In the genomic region with DNA sequence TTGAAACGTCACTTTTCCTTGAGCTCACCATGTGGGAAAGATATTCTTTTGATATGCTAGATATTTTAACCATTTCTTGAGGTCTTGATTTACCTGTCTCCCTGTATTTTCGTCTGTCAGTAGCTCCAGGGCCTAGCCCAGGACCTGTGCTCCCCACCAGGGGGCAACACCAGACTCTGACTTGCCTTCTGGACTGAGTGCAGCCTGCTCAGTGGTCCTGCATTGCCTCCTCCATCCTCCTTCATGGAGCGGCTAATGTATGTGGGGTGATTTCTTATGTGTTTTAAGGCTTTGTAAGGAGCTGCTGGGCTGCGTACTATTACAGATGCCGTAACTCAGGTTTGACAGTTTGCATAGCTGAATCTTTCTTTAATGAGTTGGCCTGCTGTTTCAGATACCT, we compare ENCODE assay signal across 12 mouse cellular contexts.
DNase-seq lines count a peak whose midpoint lies in the region; ATAC-seq and TF ChIP-seq lines count a peak whose summit lies in the region.
"Had no signal": no experiment of that assay in that cellular context is flagged by ENCODE, and none has a peak within 500 bp of the region (broad histone marks: within the 10 kb centered on the region; RNA-seq: fewer than 3 reads in every experiment).

No protein-coding gene starts in this region.

- H3K4me3 ChIP-seq in kidney, embryonic 15.5 days (replicated peaks): no peak overlapping the region
- no peak overlapping the region for H3K4me3 ChIP-seq in thymus, adult 2 months (ENCODE audit: control insufficient read depth, insufficient read depth, low read length)
- H3K4me3 ChIP-seq: hindbrain, embryonic 15.5 days; midbrain, embryonic 12.5 days had no signal

- H3K9ac ChIP-seq in kidney, embryonic 15.5 days: no peak overlapping the region
- H3K9ac ChIP-seq: hindbrain, embryonic 15.5 days; midbrain, embryonic 12.5 days had no signal

- peak; percentile 1 for DNase-seq in CD4-positive, CD25-positive, alpha-beta regulatory T cell, adult 2 months (ENCODE audit: low read depth, low spot score)
- no peak for DNase-seq in kidney, postnatal 25 days
- DNase-seq in thymus, adult 2 months: peak; percentile 2
- DNase-seq in thymus, postnatal 4 days: no peak
- DNase-seq in spleen, adult 18-20 months: no peak
- DNase-seq in adrenal gland, postnatal 25 days: no peak
- DNase-seq: cerebellum, adult 9-10 months; right cerebral cortex, postnatal 4 days had no signal

- no peak for ATAC-seq in CD4-positive, CD25-positive, alpha-beta regulatory T cell, adult 4 months
- peak; percentile 77; the same call in 1 of the 2 replicates for ATAC-seq in kidney, embryonic 15.5 days (replicated peaks; ENCODE audit: low FRiP score)

- H3K9me3 ChIP-seq in kidney, embryonic 15.5 days (replicated peaks): no peaks in the 10 kb centered on the region
- H3K9me3 ChIP-seq: hindbrain, embryonic 15.5 days; midbrain, embryonic 12.5 days had no signal

- TF ChIP-seq CTCF in thymus, adult 2 months (IDR thresholded peaks at IDR 0.05; ENCODE audit: borderline replicate concordance, control insufficient read depth, extremely low read depth, insufficient read depth, low read length, poor library complexity): no peak

- no peaks in the 10 kb centered on the region for H3K36me3 ChIP-seq in kidney, embryonic 15.5 days
- no peaks in the 10 kb centered on the region for H3K36me3 ChIP-seq in thymus, adult 2 months (ENCODE audit: control insufficient read depth, insufficient read depth, low read length)
- H3K36me3 ChIP-seq: hindbrain, embryonic 15.5 days; midbrain, embryonic 12.5 days had no signal

- H3K4me1 ChIP-seq in kidney, embryonic 15.5 days: 0 out of 2 replicates have a peak, but pooled peaks cover 7% of the 10 kb centered on the region
- no peaks in the 10 kb centered on the region for H3K4me1 ChIP-seq in thymus, adult 2 months (replicated peaks; ENCODE audit: control insufficient read depth, insufficient read depth, low read length)
- H3K4me1 ChIP-seq: hindbrain, embryonic 15.5 days; midbrain, embryonic 12.5 days had no signal

- no peak overlapping the region for H3K4me2 ChIP-seq in kidney, embryonic 15.5 days
- H3K4me2 ChIP-seq: hindbrain, embryonic 15.5 days; midbrain, embryonic 12.5 days had no signal

- WGBS in kidney, embryonic 15.5 days: 63% methylated on average over 5 of the region's 5 CpGs
- WGBS in thymus, adult 2 months: 93% methylated on average over 5 of the region's 5 CpGs

- no peaks in the 10 kb centered on the region for H3K27me3 ChIP-seq in kidney, embryonic 15.5 days
- no peaks in the 10 kb centered on the region for H3K27me3 ChIP-seq in thymus, adult 2 months (ENCODE audit: control insufficient read depth, insufficient read depth, low read length)
- H3K27me3 ChIP-seq: hindbrain, embryonic 15.5 days; midbrain, embryonic 12.5 days had no signal

- no peak for TF ChIP-seq POLR2A in thymus, adult 2 months (IDR thresholded peaks at IDR 0.05; ENCODE audit: control insufficient read depth, extremely low read depth, insufficient read depth, low read length, poor library complexity)

- H3K27ac ChIP-seq in kidney, embryonic 15.5 days: no peak overlapping the region
- no peak overlapping the region for H3K27ac ChIP-seq in thymus, adult 2 months (ENCODE audit: control insufficient read depth, insufficient read depth, low read length)
- H3K27ac ChIP-seq: hindbrain, embryonic 15.5 days; midbrain, embryonic 12.5 days had no signal

Comparison
In these comparisons a context has a peak if more than half of its experiments do, and no peak if none do; other contexts are left out.
1. DNase-seq: peak in CD4-positive, CD25-positive, alpha-beta regulatory T cell, adult 2 months (single experiment) and thymus, adult 2 months (single experiment); none in kidney, postnatal 25 days (0 of 2), thymus, postnatal 4 days (single experiment), spleen, adult 18-20 months (0 of 2) and adrenal gland, postnatal 25 days (single experiment).